Mouse (Mus musculus) heart, postnatal 0 days (tissue): ENCODE measurements at regions not wholly inside any gene's neighbourhood (a gene's known extent, or its start where the extent isn't known, plus 50 kb on each side); places are given as distances from the start of the nearest gene placed in this dataset.

Experiments used
- ATAC-seq: fragments of 200-750 bp; cut with Nextera tagmentation; 2 replicates; pipeline ENCODE4 v1.8.0; 2017; ENCODE audit warnings: low read depth, moderate number of reproducible peaks, moderate library complexity; ENCODE audit not compliant: insufficient read depth
- DNase-seq: peaks from one replicate; pipeline ENCODE4 v3.0.0-alpha.2; 2016; ENCODE audit warnings: low spot score
- H3K27ac ChIP-seq: fragments of 300-500 bp; sonication (generic); 2 replicates; pipeline ENCODE4 v1.5.1; 2014; ENCODE audit warnings: low read depth, mild to moderate bottlenecking
- H3K27me3 ChIP-seq: fragments of 300-500 bp; sonication (generic); 2 replicates; pipeline ENCODE4 v1.6.1; 2014; ENCODE audit warnings: low read length, mixed read lengths; ENCODE audit not compliant: control insufficient read depth, insufficient read depth
- H3K36me3 ChIP-seq: fragments of 300-500 bp; sonication (generic); replicated peaks from 2 replicates; pipeline ENCODE4 v1.6.1; 2014; ENCODE audit warnings: low read length, mixed read lengths; ENCODE audit not compliant: control insufficient read depth, insufficient read depth
- H3K4me1 ChIP-seq: fragments of 300-500 bp; sonication (generic); 2 replicates; pipeline ENCODE4 v1.6.1; 2014; ENCODE audit warnings: antibody characterized with exemption; ENCODE audit not compliant: control insufficient read depth, insufficient read depth
- H3K4me2 ChIP-seq: fragments of 300-500 bp; sonication (generic); 2 replicates; pipeline ENCODE4 v1.6.1; 2014; ENCODE audit warnings: low read depth, mild to moderate bottlenecking, low read length, moderate library complexity
- H3K4me3 ChIP-seq: fragments of 300-500 bp; sonication (generic); 2 replicates; pipeline ENCODE4 v1.5.1; 2014; ENCODE audit warnings: low read depth, low read length
- H3K9ac ChIP-seq: fragments of 300-500 bp; sonication (generic); replicated peaks from 2 replicates; pipeline ENCODE4 v1.6.1; 2014; ENCODE audit warnings: low read depth, low read length, mixed read lengths
- H3K9me3 ChIP-seq: fragments of 300-500 bp; sonication (generic); replicated peaks from 2 replicates; pipeline ENCODE4 v1.6.1; 2016; ENCODE audit warnings: low read length; ENCODE audit not compliant: control insufficient read depth
- CTCF ChIP-seq: IDR thresholded peaks from 2 replicates; pipeline ENCODE4 v1.5.1; 2016; ENCODE audit warnings: antibody characterized with exemption, control low read depth, low read depth
- EP300 ChIP-seq: IDR thresholded peaks from 2 replicates; pipeline ENCODE4 v1.6.1; 2016; ENCODE audit warnings: antibody characterized with exemption, low read depth
- WGBS: fragments of 180-500 bp; shearing (Covaris S2); extraction: QIAGEN DNeasy Blood & Tissue Kit; methylation state at CpG from one replicate; pipeline ENCODE4 v1.1.7; 2014; 5-methylcytosine and 5-hydroxymethylcytosine counted together

DNA sequence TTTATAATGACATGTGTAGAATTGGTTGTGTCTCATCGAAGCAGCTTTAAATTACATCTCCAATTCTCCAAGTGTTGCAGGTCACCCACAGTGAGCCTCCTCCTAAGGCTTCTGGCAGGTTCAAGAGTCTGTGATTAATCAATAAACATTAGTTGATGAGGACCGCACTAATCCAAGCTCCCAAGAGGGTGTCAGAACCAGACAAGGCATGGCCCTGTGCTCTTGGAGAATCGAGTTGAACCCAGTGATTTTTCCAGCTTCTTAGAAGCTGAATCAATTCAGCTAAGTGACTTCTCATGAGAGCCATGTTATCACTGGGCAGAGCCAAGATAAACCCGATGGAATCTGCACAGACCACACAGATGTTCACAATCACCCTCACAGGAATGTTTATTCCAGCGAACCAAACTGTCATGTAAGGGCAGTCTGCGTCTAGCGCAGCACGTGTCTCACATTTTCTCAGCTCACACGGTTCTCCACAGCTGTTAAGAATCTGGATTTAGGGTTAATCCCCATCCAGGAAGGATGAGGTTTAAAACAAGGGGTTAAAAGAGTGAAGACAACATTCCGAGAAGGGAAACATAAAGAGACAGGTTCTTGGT lies 76.4 kb upstream of the Cd93 start:
- TF ChIP-seq EP300 (no peak), CTCF (no peak)
- Histone ChIP-seq H3K4me1 (peaks cover 6% of the 10 kb centered on the region; the same call in 1 of the 2 replicates), H3K27me3 (no peaks in the 10 kb centered on the region), H3K4me2 (no peak overlapping the region), H3K9me3 (no peaks in the 10 kb centered on the region), H3K36me3 (no peaks in the 10 kb centered on the region), H3K4me3 (no peak overlapping the region), H3K9ac (no peak overlapping the region), H3K27ac (no peak overlapping the region)
- 27% methylated on average over 10 of the region's 10 CpGs for WGBS
- ATAC-seq (no peak), DNase-seq (no peak)

DNA sequence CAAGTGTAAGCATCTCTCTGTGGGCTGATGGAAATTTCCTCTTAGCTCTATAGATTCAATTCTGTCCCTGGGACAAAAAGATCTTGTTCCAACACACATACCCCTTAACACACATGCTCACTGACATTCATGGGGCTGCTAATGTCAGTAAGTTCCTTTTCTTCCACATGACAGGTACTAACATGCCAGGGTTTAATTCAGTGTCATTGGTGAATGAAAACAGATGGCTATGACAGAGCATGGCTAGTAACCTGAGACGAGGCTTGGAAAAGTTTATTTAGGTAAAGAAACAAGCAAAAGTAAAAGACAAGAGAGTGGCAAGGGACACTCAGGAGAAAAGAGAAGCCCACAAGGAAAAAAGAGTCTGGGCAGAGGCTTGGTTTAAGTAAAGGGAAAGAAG lies 74.5 kb upstream of the Cd93 start:
- Histone ChIP-seq H3K27me3 (no peaks in the 10 kb centered on the region), H3K36me3 (no peaks in the 10 kb centered on the region), H3K4me3 (no peak overlapping the region), H3K4me2 (no peak overlapping the region), H3K9ac (no peak overlapping the region), H3K27ac (no peak overlapping the region), H3K9me3 (no peaks in the 10 kb centered on the region), H3K4me1 (peaks cover 6% of the 10 kb centered on the region; the same call in 1 of the 2 replicates)
- no peak for ATAC-seq
- WGBS = 67% methylated on average over 1 of the region's 1 CpGs
- TF ChIP-seq EP300 (no peak), CTCF (no peak)
- DNase-seq = no peak

DNA sequence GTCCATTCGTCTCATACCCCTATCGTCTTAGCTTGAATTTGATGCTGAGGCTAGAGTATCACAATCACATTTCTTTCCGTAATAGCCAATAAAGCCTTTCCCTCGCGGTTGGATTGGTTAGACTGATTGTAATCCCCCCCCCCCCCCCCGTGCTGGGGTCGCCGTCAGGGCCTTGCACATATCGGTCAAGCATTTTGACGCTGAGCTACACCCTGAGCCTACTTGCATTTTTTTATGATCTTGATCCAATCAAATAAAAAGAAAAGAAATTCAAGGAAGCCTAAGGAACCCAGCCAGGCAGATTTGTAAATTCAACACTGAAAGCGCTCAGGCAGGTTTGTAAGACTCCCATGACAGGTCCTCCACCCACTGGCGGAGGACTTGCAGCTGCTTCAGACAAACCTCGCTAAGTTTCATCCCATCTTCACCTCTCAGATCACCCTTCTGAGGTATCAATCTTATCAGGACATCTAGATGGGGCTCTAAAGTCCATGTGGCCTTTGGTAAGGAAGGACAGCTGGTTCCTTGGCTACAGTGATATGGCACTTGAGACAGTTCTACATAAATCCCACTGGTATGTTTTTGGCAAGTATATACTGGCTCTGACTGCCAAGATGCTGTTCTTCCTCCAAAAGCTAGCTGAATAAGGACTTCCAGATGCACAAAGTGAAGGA lies 66.8 kb upstream of the Cd93 start:
- WGBS = 79% methylated on average over 13 of the region's 13 CpGs
- H3K27ac ChIP-seq = no peak overlapping the region
- no peak overlapping the region for H3K9ac ChIP-seq
- no peaks in the 10 kb centered on the region for H3K9me3 ChIP-seq
- no peaks in the 10 kb centered on the region for H3K27me3 ChIP-seq
- H3K4me2 ChIP-seq = no peak overlapping the region
- H3K4me1 ChIP-seq = 0 out of 2 replicates have a peak, but pooled peaks cover 5% of the 10 kb centered on the region
- DNase-seq (no peak), ATAC-seq (no peak)
- no peaks in the 10 kb centered on the region for H3K36me3 ChIP-seq
- no peak for TF ChIP-seq EP300
- no peak for TF ChIP-seq CTCF
- H3K4me3 ChIP-seq = no peak overlapping the region

DNA sequence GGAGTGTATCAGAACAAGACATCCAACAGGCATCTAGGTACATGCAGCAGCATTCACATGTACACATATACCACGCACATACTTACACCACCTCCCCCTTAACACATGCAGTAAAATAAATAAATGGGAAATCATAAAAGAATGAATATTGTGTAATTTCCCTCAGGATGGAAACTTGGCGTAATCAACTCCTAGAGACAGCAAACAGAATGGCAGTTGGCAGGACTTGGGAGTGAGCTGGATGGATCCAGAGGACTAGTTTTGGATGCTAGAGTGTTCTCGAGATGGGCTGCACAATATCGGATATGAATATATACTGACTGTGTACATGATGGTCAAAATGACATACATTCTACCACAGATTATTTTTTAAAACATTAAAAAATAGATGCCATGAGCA lies 66.0 kb upstream of the Cd93 start:
- H3K4me1 ChIP-seq = 0 out of 2 replicates have a peak, but pooled peaks cover 9% of the 10 kb centered on the region
- no peaks in the 10 kb centered on the region for H3K36me3 ChIP-seq
- no peaks in the 10 kb centered on the region for H3K27me3 ChIP-seq
- TF ChIP-seq CTCF = no peak
- TF ChIP-seq EP300 = no peak
- H3K4me2 ChIP-seq = no peak overlapping the region
- no peaks in the 10 kb centered on the region for H3K9me3 ChIP-seq
- 81% methylated on average over 4 of the region's 4 CpGs for WGBS
- no peak overlapping the region for H3K9ac ChIP-seq
- ATAC-seq (no peak), DNase-seq (no peak)
- no peak overlapping the region for H3K27ac ChIP-seq
- H3K4me3 ChIP-seq = no peak overlapping the region

DNA sequence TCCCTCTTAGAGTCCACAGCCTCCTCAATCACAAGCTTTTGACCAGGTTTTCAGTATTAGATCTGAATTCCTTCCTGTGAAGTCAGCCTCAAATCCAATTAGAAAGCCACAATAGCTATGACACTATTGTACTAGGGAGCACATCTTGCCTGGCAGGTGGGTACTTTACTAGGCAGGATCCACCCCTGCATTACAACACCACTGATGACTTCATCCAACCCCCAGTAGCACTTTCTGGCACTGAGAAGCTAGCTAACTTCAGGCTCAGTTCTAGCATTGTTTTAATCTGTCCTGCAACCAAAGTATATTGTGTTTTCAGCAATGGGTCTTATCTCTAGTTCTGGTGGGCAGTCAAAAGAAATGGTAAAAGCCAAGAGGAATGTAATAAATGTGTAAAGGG lies 64.2 kb upstream of the Cd93 start:
- no peak overlapping the region for H3K4me3 ChIP-seq
- no peaks in the 10 kb centered on the region for H3K27me3 ChIP-seq
- peaks cover 16% of the 10 kb centered on the region; the same call in 1 of the 2 replicates for H3K4me1 ChIP-seq
- H3K4me2 ChIP-seq = no peak overlapping the region
- no peaks in the 10 kb centered on the region for H3K36me3 ChIP-seq
- no peak overlapping the region for H3K9ac ChIP-seq
- no peak for TF ChIP-seq EP300
- TF ChIP-seq CTCF = no peak
- DNase-seq = no peak
- ATAC-seq = no peak
- peak overlapping the region; percentile 20; the same call in 1 of the 2 replicates for H3K27ac ChIP-seq
- no peaks in the 10 kb centered on the region for H3K9me3 ChIP-seq

DNA sequence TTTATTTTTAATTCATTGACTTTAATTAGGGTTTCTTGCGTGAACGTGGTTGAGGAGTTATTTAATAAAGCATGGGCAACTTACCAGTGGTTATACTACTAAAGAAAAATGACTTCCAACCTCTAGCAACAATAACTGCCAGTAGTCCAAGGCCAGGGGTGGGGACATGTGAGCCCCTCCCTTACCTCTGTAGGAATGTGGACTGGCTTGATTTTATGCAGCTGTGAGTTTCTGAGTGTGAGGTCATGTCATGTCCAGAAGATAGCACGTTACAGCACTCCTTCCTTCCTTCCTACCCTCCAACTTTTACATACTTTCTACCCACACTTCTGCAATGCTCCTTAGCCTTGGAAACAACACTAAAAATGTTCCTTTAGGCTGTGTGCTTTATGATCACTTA lies 63.6 kb upstream of the Cd93 start:
- WGBS = 68% methylated on average over 3 of the region's 3 CpGs
- TF ChIP-seq EP300 (no peak), CTCF (no peak)
- ATAC-seq (no peak), DNase-seq (no peak)
- Histone ChIP-seq H3K27me3 (no peaks in the 10 kb centered on the region), H3K27ac (peak overlapping the region; percentile 20; the same call in 1 of the 2 replicates), H3K36me3 (no peaks in the 10 kb centered on the region), H3K9me3 (no peaks in the 10 kb centered on the region), H3K9ac (no peak overlapping the region), H3K4me1 (peaks cover 20% of the 10 kb centered on the region; the same call in 1 of the 2 replicates), H3K4me3 (no peak overlapping the region), H3K4me2 (no peak overlapping the region)
